Mouse (Mus musculus): Measurements from ENCODE around the gene Klhdc8a. TPM values are rescaled to one million over a fixed set of nuclear protein-coding genes. Genes with fewer than 3 reads are reported as not detected.

Klhdc8a gene
- 2.7 and 3.4 TPM in 2 replicates for polyA plus RNA-seq (2015; fragmentation: Nextera tagmentation; extraction: Ambion mirVana)

- H3K4me1 ChIP-seq (replicated peaks; ENCODE audit: control insufficient read depth, insufficient read depth, low read length): peaks cover 24% of the 10 kb centered on the region
- peaks cover 6% of the 10 kb centered on the region; the same call in 1 of the 2 replicates for H3K27me3 ChIP-seq (replicated peaks; ENCODE audit: control insufficient read depth, insufficient read depth, low read length)
- no peak within 1 kb of the TSS for H3K27ac ChIP-seq (ENCODE audit: low read length)
- under 1% methylated on average over 28 of the region's 28 CpGs for WGBS
- peak within 1 kb of the TSS; percentile 60 for H3K4me3 ChIP-seq (replicated peaks; ENCODE audit: low read length)
- H3K4me2 ChIP-seq (ENCODE audit: low read length): peak within 1 kb of the TSS; percentile 97
- peak within 1 kb of the TSS; percentile 76 for H3K9ac ChIP-seq (replicated peaks; ENCODE audit: low read depth, low read length)
- H3K36me3 ChIP-seq (ENCODE audit: control insufficient read depth, insufficient read depth): no peaks in the 10 kb centered on the region
- ATAC-seq: peak; percentile 68
- no peaks in the 10 kb centered on the region for H3K9me3 ChIP-seq (ENCODE audit: control insufficient read depth, low read length)
Observed at GRCm38 (mm10) chr1:132298425-132298800, at the start of gene Klhdc8a. Klhdc8a (plus strand) TSS chr1:132298626.

- WGBS: 84% methylated on average over 6 of the region's 6 CpGs
- Histone ChIP-seq H3K27me3 (replicated peaks; ENCODE audit: control insufficient read depth, insufficient read depth, low read length) (no peaks in the 10 kb centered on the region), H3K27ac (ENCODE audit: low read length) (no peak overlapping the region), H3K4me3 (replicated peaks; ENCODE audit: low read length) (no peak overlapping the region), H3K9ac (replicated peaks; ENCODE audit: low read depth, low read length) (no peak overlapping the region), H3K4me1 (replicated peaks; ENCODE audit: control insufficient read depth, insufficient read depth, low read length) (no peaks in the 10 kb centered on the region), H3K4me2 (ENCODE audit: low read length) (no peak overlapping the region), H3K9me3 (ENCODE audit: control insufficient read depth, low read length) (no peaks in the 10 kb centered on the region), H3K36me3 (ENCODE audit: control insufficient read depth, insufficient read depth) (peaks cover 3% of the 10 kb centered on the region; the same call in 1 of the 2 replicates)
- no peak for ATAC-seq
Observed at GRCm38 (mm10) chr1:132254467-132254866, 44.0 kb upstream of the Klhdc8a start.

DNA sequence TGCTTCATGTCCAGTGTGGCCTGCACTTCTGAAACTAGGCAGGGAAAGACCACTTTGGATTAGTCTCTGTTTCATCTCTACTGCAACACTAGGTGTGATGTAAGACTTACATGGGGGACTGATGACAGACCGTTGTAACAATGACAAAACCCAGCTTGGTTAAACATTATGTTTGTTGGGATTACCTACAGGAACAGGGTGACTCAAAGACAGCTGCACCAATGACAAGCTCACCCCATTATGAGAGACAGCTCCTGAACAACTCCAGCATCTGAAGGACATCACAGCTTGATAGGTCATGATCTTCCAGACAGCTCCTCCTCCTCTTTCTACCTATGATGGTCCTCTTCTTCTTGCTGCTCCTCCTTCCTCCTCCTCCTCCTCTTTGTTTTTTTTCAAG lies 38.1 kb upstream of the Klhdc8a start:
- no peak overlapping the region for H3K27ac ChIP-seq (ENCODE audit: low read length)
- H3K9me3 ChIP-seq (ENCODE audit: control insufficient read depth, low read length): no peaks in the 10 kb centered on the region
- WGBS: 95% methylated on average over 1 of the region's 1 CpGs
- no peak overlapping the region for H3K9ac ChIP-seq (replicated peaks; ENCODE audit: low read depth, low read length)
- no peaks in the 10 kb centered on the region for H3K4me1 ChIP-seq (replicated peaks; ENCODE audit: control insufficient read depth, insufficient read depth, low read length)
- H3K4me2 ChIP-seq (ENCODE audit: low read length): no peak overlapping the region
- H3K4me3 ChIP-seq (replicated peaks; ENCODE audit: low read length): no peak overlapping the region
- no peaks in the 10 kb centered on the region for H3K27me3 ChIP-seq (replicated peaks; ENCODE audit: control insufficient read depth, insufficient read depth, low read length)
- ATAC-seq: no peak
- peaks cover 3% of the 10 kb centered on the region; the same call in 1 of the 2 replicates for H3K36me3 ChIP-seq (ENCODE audit: control insufficient read depth, insufficient read depth)

DNA sequence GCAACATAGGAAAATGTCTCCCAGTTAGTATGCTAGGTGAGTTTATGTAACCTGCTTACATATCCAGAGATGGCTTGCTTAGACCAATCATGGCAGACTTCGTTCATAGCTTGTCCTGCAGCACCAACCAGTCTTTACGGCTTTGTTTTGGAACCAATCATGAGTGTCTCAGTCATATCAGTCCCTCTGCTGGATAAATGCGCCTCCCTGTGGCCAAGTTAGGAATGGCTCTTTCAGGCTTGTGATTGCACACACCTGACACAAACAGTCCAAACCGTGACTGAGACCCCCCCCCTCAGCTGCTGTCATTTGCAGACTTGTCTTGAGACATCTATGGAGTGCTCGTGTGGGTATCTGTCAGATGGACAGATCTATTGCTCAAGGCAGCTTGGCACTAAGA lies 37.4 kb upstream of the Klhdc8a start:
- H3K27ac ChIP-seq (ENCODE audit: low read length): no peak overlapping the region
- H3K4me3 ChIP-seq (replicated peaks; ENCODE audit: low read length): no peak overlapping the region
- no peak for ATAC-seq
- H3K9me3 ChIP-seq (ENCODE audit: control insufficient read depth, low read length): no peaks in the 10 kb centered on the region
- no peak overlapping the region for H3K9ac ChIP-seq (replicated peaks; ENCODE audit: low read depth, low read length)
- H3K27me3 ChIP-seq (replicated peaks; ENCODE audit: control insufficient read depth, insufficient read depth, low read length): no peaks in the 10 kb centered on the region
- H3K36me3 ChIP-seq (ENCODE audit: control insufficient read depth, insufficient read depth): peaks cover 3% of the 10 kb centered on the region; the same call in 1 of the 2 replicates
- 66% methylated on average over 5 of the region's 5 CpGs for WGBS
- no peaks in the 10 kb centered on the region for H3K4me1 ChIP-seq (replicated peaks; ENCODE audit: control insufficient read depth, insufficient read depth, low read length)
- H3K4me2 ChIP-seq (ENCODE audit: low read length): no peak overlapping the region

GRCm38 (mm10) chr1:132263618-132264017 lies 34.8 kb upstream of the Klhdc8a start:
- Histone ChIP-seq H3K4me2 (ENCODE audit: low read length) (no peak overlapping the region), H3K9me3 (ENCODE audit: control insufficient read depth, low read length) (no peaks in the 10 kb centered on the region), H3K9ac (replicated peaks; ENCODE audit: low read depth, low read length) (no peak overlapping the region), H3K27ac (ENCODE audit: low read length) (no peak overlapping the region), H3K4me1 (replicated peaks; ENCODE audit: control insufficient read depth, insufficient read depth, low read length) (peaks cover 7% of the 10 kb centered on the region), H3K27me3 (replicated peaks; ENCODE audit: control insufficient read depth, insufficient read depth, low read length) (no peaks in the 10 kb centered on the region), H3K36me3 (ENCODE audit: control insufficient read depth, insufficient read depth) (no peaks in the 10 kb centered on the region), H3K4me3 (replicated peaks; ENCODE audit: low read length) (no peak overlapping the region)
- 79% methylated on average over 4 of the region's 4 CpGs for WGBS
- no peak for ATAC-seq

DNA sequence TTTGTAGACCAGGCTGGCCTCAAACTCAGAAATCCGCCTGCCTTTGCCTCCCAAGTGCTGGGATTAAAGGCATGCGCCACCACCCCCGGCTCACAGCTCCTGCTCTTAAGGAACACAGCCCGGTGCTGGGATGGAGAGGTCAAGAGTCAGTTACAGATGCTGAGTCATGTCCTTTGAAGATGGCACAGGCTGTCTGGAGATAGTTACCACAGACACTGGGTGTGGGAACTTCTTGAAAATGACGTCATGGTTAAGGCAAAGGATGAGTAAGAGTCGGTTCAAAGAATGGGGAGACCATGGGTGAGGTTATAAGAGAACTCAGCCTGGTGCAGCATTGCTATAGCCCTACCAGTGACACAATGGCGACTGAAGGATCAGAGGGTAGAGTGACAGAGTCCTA lies 33.8 kb upstream of the Klhdc8a start:
- Histone ChIP-seq H3K27me3 (replicated peaks; ENCODE audit: control insufficient read depth, insufficient read depth, low read length) (no peaks in the 10 kb centered on the region), H3K27ac (ENCODE audit: low read length) (no peak overlapping the region), H3K36me3 (ENCODE audit: control insufficient read depth, insufficient read depth) (no peaks in the 10 kb centered on the region), H3K4me3 (replicated peaks; ENCODE audit: low read length) (no peak overlapping the region), H3K9ac (replicated peaks; ENCODE audit: low read depth, low read length) (no peak overlapping the region), H3K4me1 (replicated peaks; ENCODE audit: control insufficient read depth, insufficient read depth, low read length) (peaks cover 7% of the 10 kb centered on the region), H3K9me3 (ENCODE audit: control insufficient read depth, low read length) (no peaks in the 10 kb centered on the region), H3K4me2 (ENCODE audit: low read length) (no peak overlapping the region)
- WGBS: 76% methylated on average over 7 of the region's 7 CpGs
- ATAC-seq: no peak

DNA sequence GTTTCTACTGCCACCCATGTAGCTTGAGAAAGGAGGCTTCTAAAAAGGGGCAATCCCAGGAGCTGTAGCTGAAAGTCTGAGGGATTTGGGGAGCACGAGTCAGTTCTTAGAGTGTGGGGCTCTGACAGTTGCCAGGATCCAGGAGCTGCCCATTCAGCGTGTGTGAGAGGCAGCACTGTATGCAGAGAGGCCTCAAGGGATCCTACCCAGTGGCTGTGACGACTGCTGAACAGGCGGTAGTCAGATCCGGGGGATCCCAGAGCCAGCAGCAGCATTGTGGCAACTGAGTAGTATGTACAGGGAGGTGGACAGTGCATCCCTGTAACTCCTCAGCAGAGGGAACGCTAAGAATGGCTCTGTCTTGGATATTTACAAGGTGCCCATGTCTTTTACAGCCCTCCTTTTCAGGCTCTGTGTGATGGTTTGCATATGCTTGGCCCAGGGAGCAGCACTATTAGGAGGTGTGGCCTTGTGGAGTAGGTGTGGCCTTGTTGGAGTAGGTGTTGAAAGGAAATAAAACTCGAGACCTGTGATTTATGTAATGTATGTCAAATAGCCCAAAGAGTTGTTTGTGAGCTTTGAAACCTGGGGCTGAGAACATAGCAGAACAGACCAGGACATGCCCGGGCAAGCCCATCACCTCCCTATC lies 33.1 kb upstream of the Klhdc8a start:
- H3K4me3 ChIP-seq (replicated peaks; ENCODE audit: low read length): no peak overlapping the region
- WGBS: 78% methylated on average over 8 of the region's 8 CpGs
- no peaks in the 10 kb centered on the region for H3K27me3 ChIP-seq (replicated peaks; ENCODE audit: control insufficient read depth, insufficient read depth, low read length)
- no peak overlapping the region for H3K27ac ChIP-seq (ENCODE audit: low read length)
- ATAC-seq: no peak
- no peaks in the 10 kb centered on the region for H3K36me3 ChIP-seq (ENCODE audit: control insufficient read depth, insufficient read depth)
- H3K9me3 ChIP-seq (ENCODE audit: control insufficient read depth, low read length): no peaks in the 10 kb centered on the region
- no peak overlapping the region for H3K4me2 ChIP-seq (ENCODE audit: low read length)
- H3K4me1 ChIP-seq (replicated peaks; ENCODE audit: control insufficient read depth, insufficient read depth, low read length): peaks cover 7% of the 10 kb centered on the region
- no peak overlapping the region for H3K9ac ChIP-seq (replicated peaks; ENCODE audit: low read depth, low read length)

GRCm38 (mm10) chr1:132265936-132266335 lies 32.5 kb upstream of the Klhdc8a start:
- Histone ChIP-seq H3K4me2 (ENCODE audit: low read length) (no peak overlapping the region), H3K27me3 (replicated peaks; ENCODE audit: control insufficient read depth, insufficient read depth, low read length) (no peaks in the 10 kb centered on the region), H3K9ac (replicated peaks; ENCODE audit: low read depth, low read length) (no peak overlapping the region), H3K9me3 (ENCODE audit: control insufficient read depth, low read length) (no peaks in the 10 kb centered on the region), H3K36me3 (ENCODE audit: control insufficient read depth, insufficient read depth) (no peaks in the 10 kb centered on the region), H3K4me3 (replicated peaks; ENCODE audit: low read length) (no peak overlapping the region), H3K27ac (ENCODE audit: low read length) (no peak overlapping the region), H3K4me1 (replicated peaks; ENCODE audit: control insufficient read depth, insufficient read depth, low read length) (peaks cover 7% of the 10 kb centered on the region)
- 95% methylated on average over 10 of the region's 10 CpGs for WGBS
- ATAC-seq: no peak

- 70% methylated on average over 8 of the region's 8 CpGs for whole genome bisulfite sequencing
- no peak overlapping the region for H3K9ac ChIP-seq (replicated peaks; ENCODE audit: low read depth, low read length)
- no peak overlapping the region for H3K4me2 ChIP-seq (ENCODE audit: low read length)
- H3K4me1 ChIP-seq (replicated peaks; ENCODE audit: control insufficient read depth, insufficient read depth, low read length): peaks cover 7% of the 10 kb centered on the region
- H3K9me3 ChIP-seq (ENCODE audit: control insufficient read depth, low read length): no peaks in the 10 kb centered on the region
- ATAC-seq: no peak
- H3K27ac ChIP-seq (ENCODE audit: low read length): no peak overlapping the region
- no peaks in the 10 kb centered on the region for H3K36me3 ChIP-seq (ENCODE audit: control insufficient read depth, insufficient read depth)
- no peak overlapping the region for H3K4me3 ChIP-seq (replicated peaks; ENCODE audit: low read length)
- no peaks in the 10 kb centered on the region for H3K27me3 ChIP-seq (replicated peaks; ENCODE audit: control insufficient read depth, insufficient read depth, low read length)
Observed at GRCm38 (mm10) chr1:132266791-132267557, 31.5 kb upstream of the Klhdc8a start.
